ENCODE assay signal across 16 mouse cellular contexts in the genomic region with DNA sequence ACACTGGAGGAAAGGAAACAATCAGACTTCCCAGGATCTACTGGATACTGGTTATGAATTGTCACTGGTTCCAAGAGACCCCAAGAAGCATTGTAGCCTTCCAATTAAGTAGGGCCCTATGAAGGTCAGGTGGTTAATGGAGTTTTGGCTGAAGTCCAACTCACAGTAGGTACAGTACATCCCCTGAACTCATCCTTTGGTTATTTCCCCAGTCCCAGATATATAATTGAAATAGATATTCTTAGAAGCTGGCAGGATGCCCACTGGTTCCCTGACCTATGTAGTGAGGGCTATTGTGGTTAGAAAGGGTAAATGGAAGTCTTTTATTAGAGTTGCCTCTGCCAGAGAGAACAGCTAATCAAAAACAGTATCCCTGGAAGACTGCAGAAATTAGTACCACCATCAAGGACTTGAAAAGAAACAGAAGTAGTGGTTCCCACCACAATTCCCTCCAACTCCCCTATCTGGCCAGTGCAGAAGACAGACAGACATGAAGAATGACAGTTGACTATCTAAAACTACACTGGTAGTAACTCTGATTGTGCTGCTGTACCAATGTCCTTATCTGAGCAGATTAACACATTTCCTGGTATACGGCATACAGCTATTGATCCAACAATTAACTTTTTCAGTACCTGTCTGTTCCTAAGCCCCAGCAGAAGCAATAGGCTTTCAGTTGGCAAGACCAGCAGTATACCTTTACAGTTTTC. TPM values are rescaled to one million over a fixed set of nuclear protein-coding genes. Genes with fewer than 3 reads are reported as not detected.
DNase-seq lines count a peak whose midpoint lies in the region; ATAC-seq lines count a peak whose summit lies in the region.
"Had no signal": no experiment of that assay in that cellular context is flagged by ENCODE, and none has a peak within 500 bp of the region (broad histone marks: within the 10 kb centered on the region; RNA-seq: fewer than 3 reads in every experiment).

No protein-coding gene starts in this region.

- no peak overlapping the region for H3K27ac ChIP-seq in forebrain, embryonic 14.5 days (ENCODE audit: low read depth, low read length)
- H3K27ac ChIP-seq in forebrain, embryonic 12.5 days, result no peak overlapping the region
- no peak overlapping the region for H3K27ac ChIP-seq in hindbrain, embryonic 10.5 days
- H3K27ac ChIP-seq: gastrocnemius, adult 2 months; midbrain, embryonic 13.5 days had no signal

- H3K4me1 ChIP-seq in forebrain, embryonic 14.5 days (ENCODE audit: control insufficient read depth, insufficient read depth, low read length), result no peaks in the 10 kb centered on the region
- H3K4me1 ChIP-seq in forebrain, embryonic 12.5 days, result no peaks in the 10 kb centered on the region
- H3K4me1 ChIP-seq in hindbrain, embryonic 10.5 days (replicated peaks), result no peaks in the 10 kb centered on the region
- H3K4me1 ChIP-seq: midbrain, embryonic 13.5 days had no signal

- H3K9ac ChIP-seq in forebrain, embryonic 14.5 days (ENCODE audit: low read length), result no peak overlapping the region
- H3K9ac ChIP-seq in forebrain, embryonic 12.5 days, result no peak overlapping the region
- H3K9ac ChIP-seq: lung, embryonic 14.5 days; midbrain, embryonic 13.5 days had no signal

- 86% methylated on average over 1 of the region's 1 CpGs for WGBS in forebrain, embryonic 14.5 days
- WGBS in forebrain, embryonic 12.5 days, result 94% methylated on average over 1 of the region's 1 CpGs
- 90% methylated on average over 1 of the region's 1 CpGs for WGBS in hindbrain, embryonic 10.5 days

- DNase-seq in forebrain, embryonic 14.5 days (ENCODE audit: low spot score), result peak; percentile 51
- DNase-seq in 3T3-L1 (ENCODE audit: low read depth, low spot score), result peak; percentile 11
- DNase-seq in Muller cell, postnatal 12 days (ENCODE audit: inconsistent ontology term), result peak; percentile 21
- DNase-seq in liver, result peak; percentile 29
- DNase-seq in ovary, adult 18-20 months (ENCODE audit: low spot score), result no peak
- no peak for DNase-seq in hindbrain, embryonic 10.5 days (ENCODE audit: low spot score)
- DNase-seq: cerebellum, adult 9-11 months; gastrocnemius, adult 2 months; kidney, adult 18-20 months; lung, embryonic 14.5 days; right cerebral cortex, postnatal 25 days; thymus, postnatal 4 days had no signal

- H3K4me2 ChIP-seq in forebrain, embryonic 14.5 days (ENCODE audit: low read length), result no peak overlapping the region
- no peak overlapping the region for H3K4me2 ChIP-seq in forebrain, embryonic 12.5 days
- H3K4me2 ChIP-seq: lung, embryonic 14.5 days; midbrain, embryonic 13.5 days had no signal

- H3K36me3 ChIP-seq in forebrain, embryonic 14.5 days (ENCODE audit: control insufficient read depth, insufficient read depth, low read length), result peaks cover 72% of the 10 kb centered on the region
- peaks cover 82% of the 10 kb centered on the region for H3K36me3 ChIP-seq in forebrain, embryonic 12.5 days (replicated peaks)
- peaks cover 97% of the 10 kb centered on the region for H3K36me3 ChIP-seq in hindbrain, embryonic 10.5 days

- peak; percentile 40; the same call in 1 of the 2 replicates for ATAC-seq in forebrain, embryonic 14.5 days
- no peak for ATAC-seq in forebrain, embryonic 12.5 days (ENCODE audit: low FRiP score)
- ATAC-seq in monocyte, adult 5-6 weeks (replicated peaks; ENCODE audit: insufficient number of reproducible peaks, low FRiP score, low TSS enrichment, poor library complexity, severe bottlenecking), result no peak
- ATAC-seq: CD4-positive, CD25-positive, alpha-beta regulatory T cell, adult 4 months; midbrain, embryonic 13.5 days had no signal

- no peak overlapping the region for H3K4me3 ChIP-seq in forebrain, embryonic 14.5 days (ENCODE audit: low read depth, low read length)
- no peak overlapping the region for H3K4me3 ChIP-seq in forebrain, embryonic 12.5 days (replicated peaks)
- H3K4me3 ChIP-seq in hindbrain, embryonic 10.5 days, result no peak overlapping the region
- H3K4me3 ChIP-seq: gastrocnemius, adult 2 months; midbrain, embryonic 13.5 days had no signal

- no peaks in the 10 kb centered on the region for H3K9me3 ChIP-seq in forebrain, embryonic 14.5 days (replicated peaks; ENCODE audit: control insufficient read depth, low read length)
- H3K9me3 ChIP-seq in forebrain, embryonic 12.5 days, result no peaks in the 10 kb centered on the region
- no peaks in the 10 kb centered on the region for H3K9me3 ChIP-seq in hindbrain, embryonic 10.5 days
- H3K9me3 ChIP-seq: midbrain, embryonic 13.5 days had no signal

- no peaks in the 10 kb centered on the region for H3K27me3 ChIP-seq in forebrain, embryonic 14.5 days (replicated peaks; ENCODE audit: control insufficient read depth, insufficient read depth, low read length)
- H3K27me3 ChIP-seq in forebrain, embryonic 12.5 days, result no peaks in the 10 kb centered on the region
- H3K27me3 ChIP-seq in hindbrain, embryonic 10.5 days (ENCODE audit: insufficient read depth, poor library complexity, severe bottlenecking), result no peaks in the 10 kb centered on the region
- H3K27me3 ChIP-seq: midbrain, embryonic 13.5 days had no signal

RNA-seq across cellular contexts. Expression of gene Ezh2, which starts 29.7 kb away (rescaled TPM):
- polyA plus RNA-seq in forebrain, embryonic 14.5 days (2014; fragmentation: Nextera tagmentation; extraction: Ambion mirVana), result 130 and 142 TPM in 2 replicates
- 259 and 267 TPM in 2 replicates for polyA plus RNA-seq in forebrain, embryonic 12.5 days (2016; fragmentation: Nextera tagmentation; extraction: Ambion mirVana)
- total RNA-seq in monocyte, adult 5-6 weeks (2017), result 37.1 to 69.1 TPM (median 58.8 TPM) in 3 replicates
- polyA plus RNA-seq in hindbrain, embryonic 10.5 days (2016; fragmentation: Nextera tagmentation; extraction: Ambion mirVana), result 134 and 176 TPM in 2 replicates

Comparison
In these comparisons a context has a peak if more than half of its experiments do, and no peak if none do; other contexts are left out.
1. DNase-seq: peak in forebrain, embryonic 14.5 days (single experiment), 3T3-L1 (single experiment), Muller cell, postnatal 12 days (single experiment) and liver (single experiment); none in ovary, adult 18-20 months (single experiment) and hindbrain, embryonic 10.5 days (single experiment).